Mouse (Mus musculus) small intestine, adult 2 months (tissue): ENCODE data around the gene Gcsh. TPM values are rescaled to one million over a fixed set of nuclear protein-coding genes. Genes with fewer than 3 reads are reported as not detected.

ENCODE experiments used
- H3K27ac ChIP-seq: fragments of 200-500 bp; 2 replicates; pipeline ENCODE4 v1.5.1; 2012; ENCODE audit warnings: low read depth, low read length, control low read depth, inconsistent platforms; ENCODE audit not compliant: insufficient read depth
- H3K27me3 ChIP-seq: fragments of 200-500 bp; 2 replicates; pipeline ENCODE4 v1.6.1; 2012; ENCODE audit warnings: mild to moderate bottlenecking, moderate library complexity, low read length, inconsistent platforms; ENCODE audit not compliant: control insufficient read depth, insufficient read depth
- H3K36me3 ChIP-seq: fragments of 200-500 bp; 2 replicates; pipeline ENCODE4 v1.6.1; 2012; ENCODE audit warnings: mild to moderate bottlenecking, low read length, control low read depth, inconsistent platforms; ENCODE audit not compliant: control insufficient read depth, insufficient read depth
- H3K4me1 ChIP-seq: fragments of 200-500 bp; 2 replicates; pipeline ENCODE4 v1.6.1; 2012; ENCODE audit warnings: low read length, inconsistent platforms, mixed read lengths; ENCODE audit not compliant: control insufficient read depth, insufficient read depth, insufficient read length
- H3K4me3 ChIP-seq: fragments of 200-500 bp; 2 replicates; pipeline ENCODE4 v1.5.1; 2012; ENCODE audit warnings: low read depth, mild to moderate bottlenecking, control low read depth, inconsistent platforms, low read length, moderate library complexity
- CTCF ChIP-seq: fragments of 200-500 bp; IDR thresholded peaks from 2 replicates; pipeline ENCODE4 v1.5.1; 2012; ENCODE audit warnings: low read depth, mild to moderate bottlenecking, control low read depth, inconsistent platforms, low read length, moderate library complexity, mixed read lengths; ENCODE audit not compliant: insufficient replicate concordance, insufficient read length; ENCODE audit errors: extremely low read depth
- POLR2A ChIP-seq: fragments of 200-500 bp; IDR thresholded peaks from 2 replicates; pipeline ENCODE4 v1.6.1; 2012; ENCODE audit warnings: low read depth, mild to moderate bottlenecking, control low read depth, inconsistent platforms, low read length, moderate library complexity
- WGBS: fragments of 180-500 bp; shearing (Covaris S2); methylation state at CpG from one replicate; pipeline ENCODE4 v1.1.7; 2018; 5-methylcytosine and 5-hydroxymethylcytosine counted together
- polyA plus RNA-seq: library from polyadenylated mRNA; depleted of rRNA; stranded (reverse); fragments of >200 nt; gene quantifications from 2 replicates; pipeline ENCODE4 v1.2.3, GENCODE M21; 2012

Gcsh gene
- polyA plus RNA-seq, 1 experiment, result 14.6 TPM

DNA sequence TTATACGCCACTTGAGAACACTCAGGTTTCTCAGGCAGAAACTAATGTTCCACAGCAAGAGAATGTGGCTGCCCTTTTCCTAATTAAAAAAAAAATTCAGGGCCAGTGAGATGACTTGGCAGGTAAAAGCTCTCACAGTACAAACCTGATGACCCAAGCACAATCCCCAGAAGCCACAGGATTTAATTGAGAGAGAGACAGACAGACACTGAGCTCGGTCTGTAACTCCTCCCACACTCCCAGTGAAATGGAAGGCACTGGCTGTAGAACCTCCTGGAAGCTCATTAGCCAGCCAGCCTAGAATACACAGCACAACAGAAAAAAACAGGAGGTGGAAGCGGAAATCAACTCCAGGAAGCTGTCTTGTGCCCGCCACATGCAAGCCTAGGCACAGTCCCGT, 17.7 kb downstream of the Gcsh start:
- Histone ChIP-seq H3K4me3 (no peak overlapping the region), H3K36me3 (no peaks in the 10 kb centered on the region), H3K4me1 (peaks cover 2% of the 10 kb centered on the region; the same call in 1 of the 2 replicates), H3K27me3 (no peaks in the 10 kb centered on the region), H3K27ac (no peak overlapping the region)
- TF ChIP-seq POLR2A (no peak), CTCF (no peak)
- 58% methylated on average over 5 of the region's 5 CpGs for WGBS

GRCm38 (mm10) chr8:116975066-116975465, 18.3 kb downstream of the Gcsh start:
- no peak overlapping the region for H3K27ac ChIP-seq
- H3K4me1 ChIP-seq, result peaks cover 2% of the 10 kb centered on the region; the same call in 1 of the 2 replicates
- TF ChIP-seq POLR2A (no peak), CTCF (no peak)
- H3K27me3 ChIP-seq, result no peaks in the 10 kb centered on the region
- H3K36me3 ChIP-seq, result no peaks in the 10 kb centered on the region
- WGBS, result 67% methylated on average over 5 of the region's 5 CpGs
- no peak overlapping the region for H3K4me3 ChIP-seq

GRCm38 (mm10) chr8:116969531-116969930, 23.8 kb downstream of the Gcsh start:
- H3K4me1 ChIP-seq, result no peaks in the 10 kb centered on the region
- 84% methylated on average over 6 of the region's 6 CpGs for WGBS
- no peaks in the 10 kb centered on the region for H3K36me3 ChIP-seq
- TF ChIP-seq CTCF (no peak), POLR2A (no peak)
- no peak overlapping the region for H3K27ac ChIP-seq
- no peaks in the 10 kb centered on the region for H3K27me3 ChIP-seq
- no peak overlapping the region for H3K4me3 ChIP-seq

- TF ChIP-seq POLR2A (no peak), CTCF (no peak)
- no peak overlapping the region for H3K4me3 ChIP-seq
- peaks cover 10% of the 10 kb centered on the region; the same call in 1 of the 2 replicates for H3K4me1 ChIP-seq
- no peaks in the 10 kb centered on the region for H3K27me3 ChIP-seq
- peaks cover 46% of the 10 kb centered on the region for H3K36me3 ChIP-seq
- WGBS, result 94% methylated on average over 9 of the region's 9 CpGs
- no peak overlapping the region for H3K27ac ChIP-seq
These were observed 38.9 kb downstream of the Gcsh start for GRCm38 (mm10) chr8:116954415-116954814.

- no peak overlapping the region for H3K4me3 ChIP-seq
- 68% methylated on average over 8 of the region's 8 CpGs for WGBS
- H3K4me1 ChIP-seq, result peaks cover 14% of the 10 kb centered on the region; the same call in 1 of the 2 replicates
- H3K27ac ChIP-seq, result 0 out of 2 replicates have a peak overlapping the region, but pooled peaks have one; percentile 4
- H3K27me3 ChIP-seq, result no peaks in the 10 kb centered on the region
- no peak for TF ChIP-seq CTCF
- TF ChIP-seq POLR2A, result no peak
- peaks cover 33% of the 10 kb centered on the region for H3K36me3 ChIP-seq
These were observed 40.9 kb downstream of the Gcsh start for GRCm38 (mm10) chr8:116952428-116952827.

DNA sequence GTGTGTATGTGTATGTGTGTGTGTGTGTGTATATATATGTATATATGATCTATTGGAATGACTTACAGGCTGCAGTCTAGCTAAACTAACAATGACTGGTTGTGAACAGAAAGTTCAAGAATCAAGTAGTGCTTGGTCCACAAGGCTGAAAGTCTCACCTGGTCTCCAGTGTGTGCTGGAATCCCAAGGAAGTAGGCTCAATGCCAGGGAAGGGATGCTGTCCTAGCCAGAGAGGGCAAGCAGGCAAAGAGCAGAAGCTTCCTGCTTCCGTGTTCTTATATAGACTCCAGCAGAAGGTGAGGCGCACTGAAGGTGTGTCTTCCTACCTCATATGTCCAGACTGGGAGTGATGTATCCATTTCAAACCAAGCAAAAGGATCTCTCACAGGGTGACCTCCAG, 41.6 kb downstream of the Gcsh start:
- Histone ChIP-seq H3K4me1 (peaks cover 15% of the 10 kb centered on the region), H3K27me3 (no peaks in the 10 kb centered on the region), H3K36me3 (peaks cover 27% of the 10 kb centered on the region), H3K4me3 (no peak overlapping the region), H3K27ac (0 out of 2 replicates have a peak overlapping the region, but pooled peaks have one; percentile 4)
- TF ChIP-seq POLR2A (no peak), CTCF (no peak)
- WGBS, result 36% methylated on average over 2 of the region's 2 CpGs

DNA sequence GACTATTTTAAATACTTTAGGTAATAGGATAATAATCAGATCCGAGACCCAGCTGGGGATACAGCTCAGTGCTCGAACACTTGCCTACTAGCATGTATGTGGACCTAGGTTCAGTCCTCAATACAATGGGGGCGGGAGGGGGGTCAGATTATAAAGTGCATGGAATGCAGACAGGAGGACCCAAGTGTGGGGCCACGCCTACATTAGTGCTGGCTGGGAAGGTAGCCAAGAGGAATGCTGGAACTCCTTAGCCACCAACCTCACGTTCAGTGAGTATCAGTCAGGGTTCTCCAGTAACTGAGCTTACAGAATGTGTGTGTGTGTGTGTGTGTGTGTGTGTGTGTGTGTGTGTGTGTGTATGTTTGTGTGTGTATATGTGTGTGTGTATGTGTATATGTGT, 42.0 kb downstream of the Gcsh start:
- peaks cover 22% of the 10 kb centered on the region for H3K36me3 ChIP-seq
- peaks cover 15% of the 10 kb centered on the region for H3K4me1 ChIP-seq
- no peak for TF ChIP-seq POLR2A
- TF ChIP-seq CTCF, result no peak; the same call in 1 of the 2 replicates
- H3K4me3 ChIP-seq, result no peak overlapping the region
- 19% methylated on average over 5 of the region's 5 CpGs for WGBS
- no peak overlapping the region for H3K27ac ChIP-seq
- no peaks in the 10 kb centered on the region for H3K27me3 ChIP-seq

DNA sequence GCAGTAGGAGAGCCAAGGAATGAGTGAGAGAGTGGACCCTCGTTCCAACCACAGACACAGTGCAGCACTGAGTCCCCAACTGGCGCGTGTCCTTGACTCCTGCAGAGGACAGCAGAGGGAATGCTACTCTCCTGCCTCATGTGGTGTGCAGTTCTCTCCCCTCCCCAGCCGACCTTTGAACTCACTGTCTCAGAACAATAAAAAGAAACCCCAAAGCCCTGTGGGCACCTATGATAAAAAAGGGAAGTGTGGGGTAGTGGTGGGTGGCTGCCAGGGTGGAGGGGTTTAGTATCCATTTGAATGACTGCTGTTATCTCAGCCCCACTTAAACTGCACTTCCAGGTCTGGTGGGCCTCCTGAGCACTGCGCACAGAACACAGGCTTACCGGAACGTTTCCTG, 45.7 kb downstream of the Gcsh start:
- H3K27me3 ChIP-seq, result no peaks in the 10 kb centered on the region
- no peak overlapping the region for H3K4me3 ChIP-seq
- TF ChIP-seq POLR2A (no peak), CTCF (no peak)
- H3K27ac ChIP-seq, result no peak overlapping the region
- peaks cover 22% of the 10 kb centered on the region for H3K4me1 ChIP-seq
- H3K36me3 ChIP-seq, result no peaks in the 10 kb centered on the region
- WGBS, result 57% methylated on average over 7 of the region's 7 CpGs
